Mouse (Mus musculus): ENCODE data around the gene Tcf15.

The Tcf15 gene

GRCm38 (mm10) chr2:152122896-152123295 is 20.5 kb upstream of the Tcf15 start:
- peak; percentile 73 for ATAC-seq (ENCODE audit: low TSS enrichment)

- ATAC-seq (ENCODE audit: low TSS enrichment) = no peak
Measured at GRCm38 (mm10) chr2:152128597-152128996, 14.8 kb upstream of the Tcf15 start.

GRCm38 (mm10) chr2:152129778-152130177 is 13.6 kb upstream of the Tcf15 start:
- peak; percentile 98 for ATAC-seq (ENCODE audit: low TSS enrichment)

GRCm38 (mm10) chr2:152132016-152132415 is 11.3 kb upstream of the Tcf15 start:
- ATAC-seq (ENCODE audit: low TSS enrichment) = no peak

- ATAC-seq (ENCODE audit: low TSS enrichment) = no peak
Measured at GRCm38 (mm10) chr2:152132691-152133090, 10.7 kb upstream of the Tcf15 start.

- peak; percentile 60; the same call in 1 of the 2 replicates for ATAC-seq (ENCODE audit: low TSS enrichment)
Measured at GRCm38 (mm10) chr2:152139191-152139987, 4.0 kb upstream of the Tcf15 start.

GRCm38 (mm10) chr2:152140941-152141340 is 2.4 kb upstream of the Tcf15 start:
- ATAC-seq (ENCODE audit: low TSS enrichment) = peak; percentile 66

- no peak for ATAC-seq (ENCODE audit: low TSS enrichment)
Measured at GRCm38 (mm10) chr2:152141491-152141890, 1.9 kb upstream of the Tcf15 start.

- ATAC-seq (ENCODE audit: low TSS enrichment) = no peak
Measured at GRCm38 (mm10) chr2:152142046-152142445, 1.3 kb upstream of the Tcf15 start.

GRCm38 (mm10) chr2:152142571-152142970 is 790 bp upstream of the Tcf15 start:
- no peak for ATAC-seq (ENCODE audit: low TSS enrichment)

- ATAC-seq (ENCODE audit: low TSS enrichment) = no peak
Measured at GRCm38 (mm10) chr2:152144158-152144450, 743 bp downstream of the Tcf15 start.

GRCm38 (mm10) chr2:152144501-152144900 is 1.1 kb downstream of the Tcf15 start:
- ATAC-seq (ENCODE audit: low TSS enrichment) = no peak

- no peak for ATAC-seq (ENCODE audit: low TSS enrichment)
Measured at GRCm38 (mm10) chr2:152145711-152146110, 2.4 kb downstream of the Tcf15 start.

GRCm38 (mm10) chr2:152147079-152147478 is 3.7 kb downstream of the Tcf15 start:
- no peak for ATAC-seq (ENCODE audit: low TSS enrichment)

- ATAC-seq (ENCODE audit: low TSS enrichment) = no peak
Measured at GRCm38 (mm10) chr2:152148675-152149074, 5.3 kb downstream of the Tcf15 start.

- no peak for ATAC-seq (ENCODE audit: low TSS enrichment)
Measured at GRCm38 (mm10) chr2:152149891-152150290, 6.5 kb downstream of the Tcf15 start.

- no peak for ATAC-seq (ENCODE audit: low TSS enrichment)
Measured at GRCm38 (mm10) chr2:152150373-152150772, 7.0 kb downstream of the Tcf15 start.

- no peak for ATAC-seq (ENCODE audit: low TSS enrichment)
Measured at GRCm38 (mm10) chr2:152153361-152153760, 10.0 kb downstream of the Tcf15 start.

- ATAC-seq (ENCODE audit: low TSS enrichment) = no peak
Measured at GRCm38 (mm10) chr2:152155414-152156208, 12.2 kb downstream of the Tcf15 start.

- no peak for ATAC-seq (ENCODE audit: low TSS enrichment)
Measured at GRCm38 (mm10) chr2:152156471-152156870, 13.1 kb downstream of the Tcf15 start.

GRCm38 (mm10) chr2:152159487-152159886 is 16.1 kb downstream of the Tcf15 start:
- no peak for ATAC-seq (ENCODE audit: low TSS enrichment)

GRCm38 (mm10) chr2:152166257-152166656 is 22.9 kb downstream of the Tcf15 start:
- ATAC-seq (ENCODE audit: low TSS enrichment) = no peak

GRCm38 (mm10) chr2:152167851-152168290 is 24.5 kb downstream of the Tcf15 start:
- peak; percentile 81 for ATAC-seq (ENCODE audit: low TSS enrichment)
